Mouse (Mus musculus): ENCODE results near the gene Adam10. TPM values are rescaled to one million over a fixed set of nuclear protein-coding genes. Genes with fewer than 3 reads are reported as not detected.

The Adam10 gene
- 54.9 and 55.3 TPM in 2 replicates for polyA plus RNA-seq (2015; fragmentation: Nextera tagmentation; extraction: Ambion mirVana)

- no peaks in the 10 kb centered on the region for H3K36me3 ChIP-seq
- peak within 1 kb of the TSS; percentile 81 for H3K9ac ChIP-seq
- under 1% methylated on average over 44 of the region's 48 CpGs for WGBS
- peak; percentile 100 for ATAC-seq (ENCODE audit: low FRiP score, low read depth)
- H3K4me1 ChIP-seq (replicated peaks): peaks cover 24% of the 10 kb centered on the region
- H3K4me3 ChIP-seq: peak within 1 kb of the TSS; percentile 86
- no peaks in the 10 kb centered on the region for H3K27me3 ChIP-seq
- H3K4me2 ChIP-seq: peak within 1 kb of the TSS; percentile 68
- no peaks in the 10 kb centered on the region for H3K9me3 ChIP-seq
- peak within 1 kb of the TSS; percentile 96 for H3K27ac ChIP-seq (replicated peaks)
These were observed at the start of gene Adam10 for GRCm38 (mm10) chr9:70678682-70679131. Gene Adam10, plus strand, starts transcription at chr9:70678997.

- Histone ChIP-seq H3K4me2 (no peak overlapping the region), H3K4me3 (no peak overlapping the region), H3K27me3 (no peaks in the 10 kb centered on the region), H3K9me3 (no peaks in the 10 kb centered on the region), H3K27ac (replicated peaks) (no peak overlapping the region), H3K4me1 (replicated peaks) (no peaks in the 10 kb centered on the region), H3K36me3 (peaks cover 17% of the 10 kb centered on the region; the same call in 1 of the 2 replicates), H3K9ac (no peak overlapping the region)
- 85% methylated on average over 2 of the region's 2 CpGs for WGBS
- ATAC-seq (ENCODE audit: low FRiP score, low read depth): no peak
These were observed 49.1 kb upstream of the Adam10 start for GRCm38 (mm10) chr9:70629711-70630110.

- Histone ChIP-seq H3K36me3 (peaks cover 9% of the 10 kb centered on the region; the same call in 1 of the 2 replicates), H3K27ac (replicated peaks) (no peak overlapping the region), H3K4me2 (no peak overlapping the region), H3K4me1 (replicated peaks) (no peaks in the 10 kb centered on the region), H3K4me3 (no peak overlapping the region), H3K27me3 (no peaks in the 10 kb centered on the region), H3K9ac (no peak overlapping the region), H3K9me3 (no peaks in the 10 kb centered on the region)
- no peak for ATAC-seq (ENCODE audit: low FRiP score, low read depth)
- WGBS: 31% methylated on average over 5 of the region's 5 CpGs
These were observed 47.1 kb upstream of the Adam10 start for GRCm38 (mm10) chr9:70631665-70632064.

- no peaks in the 10 kb centered on the region for H3K27me3 ChIP-seq
- WGBS: 90% methylated on average over 2 of the region's 2 CpGs
- H3K9me3 ChIP-seq: no peaks in the 10 kb centered on the region
- no peak for ATAC-seq (ENCODE audit: low FRiP score, low read depth)
- no peaks in the 10 kb centered on the region for H3K4me1 ChIP-seq (replicated peaks)
- no peak overlapping the region for H3K4me3 ChIP-seq
- no peak overlapping the region for H3K4me2 ChIP-seq
- no peak overlapping the region for H3K27ac ChIP-seq (replicated peaks)
- H3K36me3 ChIP-seq: peaks cover 16% of the 10 kb centered on the region; the same call in 1 of the 2 replicates
- no peak overlapping the region for H3K9ac ChIP-seq
These were observed 42.0 kb upstream of the Adam10 start for GRCm38 (mm10) chr9:70636748-70637147.

- no peaks in the 10 kb centered on the region for H3K27me3 ChIP-seq
- H3K36me3 ChIP-seq: no peaks in the 10 kb centered on the region
- no peak overlapping the region for H3K27ac ChIP-seq (replicated peaks)
- H3K9me3 ChIP-seq: no peaks in the 10 kb centered on the region
- H3K4me1 ChIP-seq (replicated peaks): peaks cover 35% of the 10 kb centered on the region
- ATAC-seq (ENCODE audit: low FRiP score, low read depth): no peak
- no peak overlapping the region for H3K4me2 ChIP-seq
- 92% methylated on average over 2 of the region's 2 CpGs for WGBS
- no peak overlapping the region for H3K9ac ChIP-seq
- H3K4me3 ChIP-seq: no peak overlapping the region
These were observed 28.5 kb upstream of the Adam10 start for GRCm38 (mm10) chr9:70650260-70650659.

- ATAC-seq (ENCODE audit: low FRiP score, low read depth): no peak
- 98% methylated on average over 1 of the region's 1 CpGs for WGBS
- Histone ChIP-seq H3K4me3 (no peak overlapping the region), H3K4me2 (no peak overlapping the region), H3K4me1 (replicated peaks) (peaks cover 39% of the 10 kb centered on the region), H3K27me3 (no peaks in the 10 kb centered on the region), H3K27ac (replicated peaks) (no peak overlapping the region), H3K36me3 (no peaks in the 10 kb centered on the region), H3K9ac (no peak overlapping the region), H3K9me3 (no peaks in the 10 kb centered on the region)
These were observed 27.8 kb upstream of the Adam10 start for GRCm38 (mm10) chr9:70650994-70651393.

- no peak overlapping the region for H3K4me3 ChIP-seq
- no peaks in the 10 kb centered on the region for H3K27me3 ChIP-seq
- no peak overlapping the region for H3K4me2 ChIP-seq
- no peak overlapping the region for H3K27ac ChIP-seq (replicated peaks)
- H3K9ac ChIP-seq: no peak overlapping the region
- no peaks in the 10 kb centered on the region for H3K36me3 ChIP-seq
- no peaks in the 10 kb centered on the region for H3K9me3 ChIP-seq
- ATAC-seq (ENCODE audit: low FRiP score, low read depth): no peak
- H3K4me1 ChIP-seq (replicated peaks): peaks cover 39% of the 10 kb centered on the region
- 82% methylated on average over 2 of the region's 2 CpGs for WGBS
These were observed 26.6 kb upstream of the Adam10 start for GRCm38 (mm10) chr9:70652221-70652620.

GRCm38 (mm10) chr9:70653875-70654274 is 24.9 kb upstream of the Adam10 start:
- ATAC-seq (ENCODE audit: low FRiP score, low read depth): no peak
- H3K4me2 ChIP-seq: peak overlapping the region; percentile 57

GRCm38 (mm10) chr9:70654496-70654895 is 24.3 kb upstream of the Adam10 start:
- no peaks in the 10 kb centered on the region for H3K27me3 ChIP-seq
- peak overlapping the region; percentile 57 for H3K4me2 ChIP-seq
- WGBS: 65% methylated on average over 4 of the region's 4 CpGs
- peaks cover 44% of the 10 kb centered on the region for H3K4me1 ChIP-seq (replicated peaks)
- no peaks in the 10 kb centered on the region for H3K36me3 ChIP-seq
- no peak for ATAC-seq (ENCODE audit: low FRiP score, low read depth)
- peak overlapping the region; percentile 97 for H3K4me3 ChIP-seq
- H3K9me3 ChIP-seq: no peaks in the 10 kb centered on the region
- H3K27ac ChIP-seq (replicated peaks): no peak overlapping the region
- no peak overlapping the region for H3K9ac ChIP-seq

More at GRCm38 (mm10) chr9:70653875-70654274, 24.9 kb upstream of the Adam10 start:
- H3K9me3 ChIP-seq: no peaks in the 10 kb centered on the region
- peak overlapping the region; percentile 97 for H3K4me3 ChIP-seq
- peaks cover 44% of the 10 kb centered on the region for H3K4me1 ChIP-seq (replicated peaks)
- 76% methylated on average over 2 of the region's 2 CpGs for WGBS
- no peaks in the 10 kb centered on the region for H3K36me3 ChIP-seq
- no peaks in the 10 kb centered on the region for H3K27me3 ChIP-seq
- H3K9ac ChIP-seq: no peak overlapping the region
- H3K27ac ChIP-seq (replicated peaks): no peak overlapping the region

- peak overlapping the region; percentile 98; the same call in 1 of the 2 replicates for H3K27ac ChIP-seq (replicated peaks)
- H3K4me1 ChIP-seq (replicated peaks): peaks cover 44% of the 10 kb centered on the region
- 34% methylated on average over 2 of the region's 2 CpGs for WGBS
These were observed 23.1 kb upstream of the Adam10 start for GRCm38 (mm10) chr9:70655764-70656129.

GRCm38 (mm10) chr9:70656130-70657007 is 22.4 kb upstream of the Adam10 start, which contains the start of gene Gm10642:
Gene Gm10642, plus strand, starts transcription at chr9:70656251.
- WGBS: under 1% methylated on average over 63 of the region's 72 CpGs

More at GRCm38 (mm10) chr9:70655764-70656129, 23.1 kb upstream of the Adam10 start:
- no peaks in the 10 kb centered on the region for H3K9me3 ChIP-seq
- peak overlapping the region; percentile 97 for H3K4me3 ChIP-seq
- no peaks in the 10 kb centered on the region for H3K36me3 ChIP-seq
- H3K4me2 ChIP-seq: peak overlapping the region; percentile 57
- H3K27me3 ChIP-seq: no peaks in the 10 kb centered on the region
- peak overlapping the region; percentile 98 for H3K9ac ChIP-seq
- ATAC-seq (ENCODE audit: low FRiP score, low read depth): no peak

More at GRCm38 (mm10) chr9:70656130-70657007, 22.4 kb upstream of the Adam10 start, which contains the start of gene Gm10642:
- H3K4me3 ChIP-seq: peak within 1 kb of the TSS; percentile 97
- H3K4me1 ChIP-seq (replicated peaks): peaks cover 44% of the 10 kb centered on the region
- H3K27ac ChIP-seq (replicated peaks): peak within 1 kb of the TSS; percentile 98
- no peaks in the 10 kb centered on the region for H3K9me3 ChIP-seq
- peak within 1 kb of the TSS; percentile 98 for H3K9ac ChIP-seq
- H3K36me3 ChIP-seq: no peaks in the 10 kb centered on the region
- H3K4me2 ChIP-seq: peak within 1 kb of the TSS; percentile 57
- ATAC-seq (ENCODE audit: low FRiP score, low read depth): peak; percentile 57
- H3K27me3 ChIP-seq: no peaks in the 10 kb centered on the region

Data from hindbrain, embryonic 15.5 days (tissue).